Mouse (Mus musculus) lung, adult 2 months (tissue): ENCODE data around the gene Acsl3.

Source experiments
- CTCF ChIP-seq: fragments of 200-500 bp; IDR thresholded peaks from 2 replicates; pipeline ENCODE4 v1.5.1; 2011; ENCODE audit warnings: mild to moderate bottlenecking, low read length, control low read depth; ENCODE audit not compliant: insufficient read depth
- POLR2A ChIP-seq: fragments of 200-500 bp; IDR thresholded peaks from 2 replicates; pipeline ENCODE4 v1.6.1; 2011; ENCODE audit warnings: low read depth, mild to moderate bottlenecking, control low read depth, low read length, borderline replicate concordance; ENCODE audit errors: extremely low read depth

DNA sequence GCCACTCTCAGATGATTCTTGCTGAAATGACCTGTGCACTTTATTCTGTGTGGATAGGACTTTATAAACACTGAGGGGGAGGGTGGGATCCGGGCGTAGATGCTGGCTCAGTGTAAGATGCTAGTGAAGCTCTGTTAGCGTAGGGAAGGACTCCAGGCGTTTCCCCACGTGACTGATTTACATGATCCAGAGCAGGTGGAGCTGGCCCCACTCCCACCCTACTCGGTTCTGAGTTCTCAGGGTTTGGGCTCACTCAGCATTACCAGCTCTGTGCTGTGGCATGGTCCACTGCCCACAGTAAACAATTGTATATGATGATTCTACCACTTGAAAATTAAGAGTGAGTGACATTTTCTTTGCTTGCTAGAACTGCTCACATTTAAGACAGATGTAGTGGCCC lies 40.5 kb downstream of the Acsl3 start:
- TF ChIP-seq CTCF (no peak), POLR2A (no peak)
